In the genomic region with DNA sequence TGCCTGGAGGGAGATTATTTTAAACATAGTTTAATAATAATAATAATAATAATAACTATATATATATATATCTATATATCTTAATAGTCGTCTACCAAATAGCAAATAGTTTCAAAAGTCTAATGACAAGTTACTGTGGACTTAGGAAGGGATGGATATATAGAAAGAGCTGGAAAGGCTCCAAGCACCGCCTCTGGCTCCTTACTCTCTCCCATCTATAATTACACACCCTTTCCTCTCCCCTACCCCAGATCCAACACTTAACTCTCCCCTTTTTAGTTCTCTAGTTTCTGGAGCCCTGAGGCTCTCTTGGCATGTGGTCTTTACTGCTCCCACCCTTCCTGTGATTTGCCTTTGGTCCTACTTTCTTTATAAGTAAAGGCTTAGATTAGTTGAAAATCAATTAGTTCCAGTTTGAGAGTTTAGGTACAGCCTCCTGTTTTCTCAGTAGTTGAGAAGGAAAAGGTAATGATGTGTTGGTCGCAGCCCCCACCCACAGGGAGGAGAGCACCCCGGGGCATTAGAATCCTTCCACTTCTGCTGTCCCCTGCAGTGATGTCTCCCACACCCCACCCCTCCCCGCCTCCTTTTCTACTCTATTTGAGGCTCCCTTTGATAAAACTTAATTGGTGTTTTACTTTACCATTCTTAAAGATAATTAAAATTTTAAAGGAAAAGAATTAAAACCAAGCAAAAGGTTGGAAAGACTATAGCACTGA, we compare ENCODE assay signal across 15 mouse cellular contexts. TPM values are rescaled to one million over a fixed set of nuclear protein-coding genes. Genes with fewer than 3 reads are reported as not detected.
DNase-seq lines count a peak whose midpoint lies in the region; ATAC-seq and TF ChIP-seq lines count a peak whose summit lies in the region.
"Had no signal": no experiment of that assay in that cellular context is flagged by ENCODE, and none has a peak within 500 bp of the region (broad histone marks: within the 10 kb centered on the region; RNA-seq: fewer than 3 reads in every experiment).

No protein-coding gene starts in this region.

- 23% methylated on average over 5 of the region's 5 CpGs for WGBS in heart, embryonic 15.5 days
- 19% methylated on average over 5 of the region's 5 CpGs for WGBS in lung, postnatal 0 days
- WGBS in limb, embryonic 12.5 days = 18% methylated on average over 5 of the region's 5 CpGs
- WGBS in stomach, embryonic 15.5 days = 36% methylated on average over 5 of the region's 5 CpGs

- no peak for TF ChIP-seq EP300 in lung, postnatal 0 days (IDR thresholded peaks at IDR 0.05)

- DNase-seq in heart, postnatal 14 days = no peak
- no peak for DNase-seq in lung, postnatal 0 days (ENCODE audit: low spot score)
- no peak for DNase-seq in lung, postnatal 36 days
- DNase-seq: cerebellum, adult 9-10 months; gastrocnemius, postnatal 14 days; kidney, adult 9 months; right cerebral cortex, postnatal 4 days had no signal

- intact Hi-C loops in heart, postnatal 14 days (cut with DNase I) = no loop called here

- ATAC-seq in heart, embryonic 15.5 days (replicated peaks; ENCODE audit: insufficient number of reproducible peaks, insufficient read depth, low FRiP score, low read depth) = no peak
- ATAC-seq in lung, postnatal 0 days = no peak
- no peak for ATAC-seq in limb, embryonic 12.5 days (ENCODE audit: insufficient number of reproducible peaks, insufficient read depth, low FRiP score, low TSS enrichment, low read depth)
- no peak for ATAC-seq in stomach, embryonic 15.5 days (ENCODE audit: insufficient read depth, low FRiP score, low read depth)
- ATAC-seq in erythroblast, adult 5-6 weeks (replicated peaks; ENCODE audit: low FRiP score, poor library complexity, severe bottlenecking) = no peak
- ATAC-seq: forebrain, embryonic 14.5 days had no signal

- no peaks in the 10 kb centered on the region for H3K36me3 ChIP-seq in heart, embryonic 15.5 days
- H3K36me3 ChIP-seq in lung, postnatal 0 days (ENCODE audit: insufficient read depth, low read length) = no peaks in the 10 kb centered on the region
- no peaks in the 10 kb centered on the region for H3K36me3 ChIP-seq in limb, embryonic 12.5 days
- H3K36me3 ChIP-seq in stomach, embryonic 15.5 days = no peaks in the 10 kb centered on the region
- H3K36me3 ChIP-seq: hindbrain, embryonic 13.5 days had no signal

- TF ChIP-seq CTCF in lung, postnatal 0 days (IDR thresholded peaks at IDR 0.05) = no peak

- H3K27ac ChIP-seq in heart, embryonic 15.5 days = no peak overlapping the region
- H3K27ac ChIP-seq in lung, postnatal 0 days (ENCODE audit: low read length) = no peak overlapping the region
- H3K27ac ChIP-seq in limb, embryonic 12.5 days = no peak overlapping the region
- H3K27ac ChIP-seq in stomach, embryonic 15.5 days = no peak overlapping the region
- H3K27ac ChIP-seq: hindbrain, embryonic 13.5 days had no signal

- H3K4me1 ChIP-seq in heart, embryonic 15.5 days (replicated peaks) = peaks cover 10% of the 10 kb centered on the region
- no peaks in the 10 kb centered on the region for H3K4me1 ChIP-seq in lung, postnatal 0 days (ENCODE audit: insufficient read depth, low read depth, low read length)
- H3K4me1 ChIP-seq in limb, embryonic 12.5 days (replicated peaks) = peaks cover 21% of the 10 kb centered on the region
- no peaks in the 10 kb centered on the region for H3K4me1 ChIP-seq in stomach, embryonic 15.5 days

- no peaks in the 10 kb centered on the region for H3K27me3 ChIP-seq in heart, embryonic 15.5 days
- H3K27me3 ChIP-seq in lung, postnatal 0 days (replicated peaks; ENCODE audit: insufficient read depth, low read length) = no peaks in the 10 kb centered on the region
- no peaks in the 10 kb centered on the region for H3K27me3 ChIP-seq in limb, embryonic 12.5 days
- H3K27me3 ChIP-seq in stomach, embryonic 15.5 days (replicated peaks) = no peaks in the 10 kb centered on the region
- H3K27me3 ChIP-seq: CH12.LX; hindbrain, embryonic 13.5 days had no signal

- 0 out of 2 replicates have a peak overlapping the region, but pooled peaks have one; percentile 3 for H3K9ac ChIP-seq in heart, embryonic 15.5 days
- H3K9ac ChIP-seq in lung, postnatal 0 days (replicated peaks; ENCODE audit: low read depth) = no peak overlapping the region; the same call in 1 of the 2 replicates
- H3K9ac ChIP-seq in limb, embryonic 12.5 days (replicated peaks) = no peak overlapping the region
- H3K9ac ChIP-seq in stomach, embryonic 15.5 days = no peak overlapping the region
- H3K9ac ChIP-seq: hindbrain, embryonic 13.5 days had no signal

- peak overlapping the region; percentile 49 for H3K4me2 ChIP-seq in heart, embryonic 15.5 days
- peak overlapping the region; percentile 51 for H3K4me2 ChIP-seq in lung, postnatal 0 days (replicated peaks; ENCODE audit: low read depth, low read length)
- H3K4me2 ChIP-seq in limb, embryonic 12.5 days = peak overlapping the region; percentile 39
- peak overlapping the region; percentile 19; the same call in 1 of the 2 replicates for H3K4me2 ChIP-seq in stomach, embryonic 15.5 days
- H3K4me2 ChIP-seq: hindbrain, embryonic 13.5 days had no signal

- H3K4me3 ChIP-seq in heart, embryonic 15.5 days = peak overlapping the region; percentile 24
- peak overlapping the region; percentile 21 for H3K4me3 ChIP-seq in lung, postnatal 0 days (ENCODE audit: low read depth, low read length)
- 0 out of 2 replicates have a peak overlapping the region, but pooled peaks have one; percentile 7 for H3K4me3 ChIP-seq in limb, embryonic 12.5 days (replicated peaks)
- no peak overlapping the region for H3K4me3 ChIP-seq in stomach, embryonic 15.5 days (replicated peaks)
- H3K4me3 ChIP-seq: hindbrain, embryonic 13.5 days had no signal

- no peaks in the 10 kb centered on the region for H3K9me3 ChIP-seq in heart, embryonic 15.5 days (replicated peaks)
- no peaks in the 10 kb centered on the region for H3K9me3 ChIP-seq in lung, postnatal 0 days (ENCODE audit: low read length)
- no peaks in the 10 kb centered on the region for H3K9me3 ChIP-seq in limb, embryonic 12.5 days
- no peaks in the 10 kb centered on the region for H3K9me3 ChIP-seq in stomach, embryonic 15.5 days
- H3K9me3 ChIP-seq: hindbrain, embryonic 13.5 days had no signal

RNA-seq across cellular contexts. Expression of a gene that starts 5.6 kb away (rescaled TPM):
- 5.4 and 6.4 TPM in 2 replicates for polyA plus RNA-seq in heart, embryonic 15.5 days (2015; fragmentation: Nextera tagmentation; extraction: Ambion mirVana)
- 1 to 10 TPM; 1.1 to 1.4 TPM for total RNA-seq in heart, postnatal 14 days (2021)
- polyA plus RNA-seq in lung, postnatal 0 days (2015; fragmentation: Nextera tagmentation; extraction: Ambion mirVana) = 14.7 and 18.0 TPM in 2 replicates
- 8.4 and 9.9 TPM in 2 replicates for polyA plus RNA-seq in limb, embryonic 12.5 days (2016; fragmentation: Nextera tagmentation; extraction: Ambion mirVana)
- 5.7 and 5.9 TPM in 2 replicates for polyA plus RNA-seq in stomach, embryonic 15.5 days (2015; fragmentation: Nextera tagmentation; extraction: Ambion mirVana)
- total RNA-seq in erythroblast, adult 5-6 weeks (2015; ENCODE audit: low replicate concordance) = not detected in 2 replicates
- not detected in 2 replicates for total RNA-seq in erythroblast, adult 5-6 weeks (2017; ENCODE audit: low replicate concordance)
- total RNA-seq: CH12.LX; monocyte, adult 5-6 weeks had no signal
